ENCODE assay signal across 8 mouse cellular contexts in genomic region chr13:41016797-41017405, GRCm38 (mm10). TPM values are rescaled to one million over a fixed set of nuclear protein-coding genes. Genes with fewer than 3 reads are reported as not detected.
DNase-seq lines count a peak whose midpoint lies in the region; ATAC-seq and TF ChIP-seq lines count a peak whose summit lies in the region.

No protein-coding gene starts in this region.

- 30% methylated on average over 12 of the region's 12 CpGs for WGBS in hindbrain, embryonic 13.5 days
- 12% methylated on average over 12 of the region's 12 CpGs for WGBS in liver, embryonic 13.5 days (ENCODE audit: insufficient replicate concordance)

- no peaks in the 10 kb centered on the region for H3K9me3 ChIP-seq in hindbrain, embryonic 13.5 days
- H3K9me3 ChIP-seq in liver, embryonic 13.5 days (replicated peaks) = no peaks in the 10 kb centered on the region

- no peaks in the 10 kb centered on the region for H3K27me3 ChIP-seq in hindbrain, embryonic 13.5 days
- H3K27me3 ChIP-seq in liver, embryonic 13.5 days = no peaks in the 10 kb centered on the region

- peak overlapping the region; percentile 63 for H3K4me2 ChIP-seq in hindbrain, embryonic 13.5 days
- H3K4me2 ChIP-seq in liver, embryonic 13.5 days = peak overlapping the region; percentile 91

- intact Hi-C loops in left cerebral cortex, adult 2 months (cut with DNase I) = loop anchor here (1.0 kb wide), 1 partner anchor 16 kb away; the partner anchor contains the start of gene Pak1ip1
- intact Hi-C loops in left cerebral cortex, postnatal 4 days (cut with DNase I) = loop anchor here (10.0 kb wide), 1 partner anchor 218 kb away; no protein-coding TSS in a partner anchor

- DNase-seq in left cerebral cortex, adult 2 months (ENCODE audit: extremely low spot score in 1 of 2, low spot score in 2 of 2) = no peak
- DNase-seq in left cerebral cortex, adult 9 months (ENCODE audit: low spot score in 2 of 2) = no peak
- peak; percentile 8 for DNase-seq in brain, adult 2 months (ENCODE audit: low read depth, low spot score)
- DNase-seq in liver, embryonic 13.5 days = peak; percentile 50
- DNase-seq in spleen, postnatal 4 days (ENCODE audit: low spot score in 2 of 2) = peak; percentile 38 to 72
- no peak for DNase-seq in left cerebral cortex, postnatal 4 days
- DNase-seq in thymus, postnatal 4 days = no peak

- H3K9ac ChIP-seq in hindbrain, embryonic 13.5 days = peak overlapping the region; percentile 74
- H3K9ac ChIP-seq in liver, embryonic 13.5 days = peak overlapping the region; percentile 96

- peak overlapping the region; percentile 60 for H3K4me3 ChIP-seq in left cerebral cortex, adult 2 months
- H3K4me3 ChIP-seq in hindbrain, embryonic 13.5 days = peak overlapping the region; percentile 55
- peak overlapping the region; percentile 88 for H3K4me3 ChIP-seq in liver, embryonic 13.5 days (replicated peaks)

- ATAC-seq in hindbrain, embryonic 13.5 days (ENCODE audit: low FRiP score) = peak; percentile 29; the same call in 1 of the 2 replicates
- ATAC-seq in liver, embryonic 13.5 days (ENCODE audit: low read depth) = no peak

- peaks cover 56% of the 10 kb centered on the region for H3K36me3 ChIP-seq in hindbrain, embryonic 13.5 days
- peaks cover 85% of the 10 kb centered on the region for H3K36me3 ChIP-seq in liver, embryonic 13.5 days

- H3K27ac ChIP-seq in left cerebral cortex, adult 2 months = peak overlapping the region; percentile 90
- peak overlapping the region; percentile 85 for H3K27ac ChIP-seq in hindbrain, embryonic 13.5 days
- H3K27ac ChIP-seq in liver, embryonic 13.5 days = peak overlapping the region; percentile 99

- no peak for TF ChIP-seq CTCF in left cerebral cortex, adult 2 months (IDR thresholded peaks at IDR 0.05)

- peaks cover 22% of the 10 kb centered on the region for H3K4me1 ChIP-seq in hindbrain, embryonic 13.5 days (replicated peaks)
- H3K4me1 ChIP-seq in liver, embryonic 13.5 days (replicated peaks) = peaks cover 83% of the 10 kb centered on the region

RNA-seq across cellular contexts. Expression of gene Tmem14c, which starts 0.8 kb away (rescaled TPM):
- total RNA-seq in left cerebral cortex, adult 2 months (2021) = 10 to 100 TPM; 54.7 to 54.9 TPM
- polyA plus RNA-seq in hindbrain, embryonic 13.5 days (2015; fragmentation: Nextera tagmentation; extraction: Ambion mirVana) = 132 and 137 TPM in 2 replicates
- 859 and 925 TPM in 2 replicates for polyA plus RNA-seq in liver, embryonic 13.5 days (2015; fragmentation: Nextera tagmentation; extraction: Ambion mirVana)
- 10 to 100 TPM; 56.1 to 57.2 TPM for total RNA-seq in left cerebral cortex, postnatal 4 days (2021)

RNA-seq across cellular contexts. Expression of gene Pak1ip1, which starts 16.1 kb away (rescaled TPM):
- total RNA-seq in left cerebral cortex, adult 2 months (2021) = 10 to 100 TPM; 39.4 to 43.7 TPM
- 66.3 and 68.8 TPM in 2 replicates for polyA plus RNA-seq in hindbrain, embryonic 13.5 days (2015; fragmentation: Nextera tagmentation; extraction: Ambion mirVana)
- polyA plus RNA-seq in liver, embryonic 13.5 days (2015; fragmentation: Nextera tagmentation; extraction: Ambion mirVana) = 76.6 and 81.3 TPM in 2 replicates
- 10 to 100 TPM; 29.8 to 33.7 TPM for total RNA-seq in left cerebral cortex, postnatal 4 days (2021)

Comparison
In these comparisons a context has a peak if more than half of its experiments do, and no peak if none do; other contexts are left out.
1. DNase-seq: peak in brain, adult 2 months (single experiment), liver, embryonic 13.5 days (single experiment) and spleen, postnatal 4 days (2 of 2); none in left cerebral cortex, adult 2 months (0 of 2), left cerebral cortex, adult 9 months (0 of 2), left cerebral cortex, postnatal 4 days (single experiment) and thymus, postnatal 4 days (single experiment).
2. Peak in every context shown above with its lines, with median percentiles within 50 percentile points of each other: H3K27ac ChIP-seq and H3K4me3 ChIP-seq.